Mouse (Mus musculus) naive thymus-derived CD4-positive, alpha-beta T cell, adult 2 months (primary cell): ENCODE data around the gene Galnt18.

ENCODE experiments used
- DNase-seq: peaks from one replicate; pipeline ENCODE4 v3.0.0-alpha.2; 2011; ENCODE audit warnings: low read depth

The Galnt18 gene

GRCm38 (mm10) chr7:111467715-111468114 lies 312.1 kb downstream of the Galnt18 start:
- DNase-seq, result no peak

- no peak for DNase-seq
Measured at GRCm38 (mm10) chr7:111466720-111467119, 313.1 kb downstream of the Galnt18 start.

- DNase-seq, result no peak
Measured at GRCm38 (mm10) chr7:111466121-111466520, 313.7 kb downstream of the Galnt18 start.

- no peak for DNase-seq
Measured at GRCm38 (mm10) chr7:111459716-111460115, 320.1 kb downstream of the Galnt18 start.

- no peak for DNase-seq
Measured at GRCm38 (mm10) chr7:111456007-111456406, 323.8 kb downstream of the Galnt18 start.

GRCm38 (mm10) chr7:111455541-111455940 lies 324.2 kb downstream of the Galnt18 start:
- no peak for DNase-seq

GRCm38 (mm10) chr7:111452000-111452399 lies 327.8 kb downstream of the Galnt18 start:
- no peak for DNase-seq

GRCm38 (mm10) chr7:111450286-111451095 lies 329.3 kb downstream of the Galnt18 start:
- no peak for DNase-seq

- no peak for DNase-seq
Measured at GRCm38 (mm10) chr7:111433173-111433572, 346.6 kb downstream of the Galnt18 start.

- no peak for DNase-seq
Measured at GRCm38 (mm10) chr7:111427392-111427791, 352.4 kb downstream of the Galnt18 start.
